Mouse (Mus musculus) adrenal gland, adult 8-10 months (tissue): ENCODE results near the gene Fcf1. TPM values are rescaled to one million over a fixed set of nuclear protein-coding genes. Genes with fewer than 3 reads are reported as not detected.

ENCODE experiments used
- DNase-seq: peaks from one replicate; pipeline ENCODE4 v3.0.0; 2022
- total RNA-seq, 4 experiments: library from RNA; stranded (reverse); gene quantifications; 2 replicates each; pipeline ENCODE4 v1.2.4; 2022

Gene Fcf1
- total RNA-seq, 4 experiments from 2014 or later = 74.7 to 101 (median 92.7) TPM

GRCm38 (mm10) chr12:84968831-84969655 lies 1.7 kb upstream of the Fcf1 start:
- DNase-seq = no peak

- no peak for DNase-seq
These were observed 855 bp upstream of the Fcf1 start for GRCm38 (mm10) chr12:84969656-84970427.

- DNase-seq = no peak
These were observed 8.7 kb downstream of the Fcf1 start for GRCm38 (mm10) chr12:84979264-84979862.

- DNase-seq = peak; percentile 28
These were observed 18.8 kb downstream of the Fcf1 start for GRCm38 (mm10) chr12:84989456-84989855.

DNA sequence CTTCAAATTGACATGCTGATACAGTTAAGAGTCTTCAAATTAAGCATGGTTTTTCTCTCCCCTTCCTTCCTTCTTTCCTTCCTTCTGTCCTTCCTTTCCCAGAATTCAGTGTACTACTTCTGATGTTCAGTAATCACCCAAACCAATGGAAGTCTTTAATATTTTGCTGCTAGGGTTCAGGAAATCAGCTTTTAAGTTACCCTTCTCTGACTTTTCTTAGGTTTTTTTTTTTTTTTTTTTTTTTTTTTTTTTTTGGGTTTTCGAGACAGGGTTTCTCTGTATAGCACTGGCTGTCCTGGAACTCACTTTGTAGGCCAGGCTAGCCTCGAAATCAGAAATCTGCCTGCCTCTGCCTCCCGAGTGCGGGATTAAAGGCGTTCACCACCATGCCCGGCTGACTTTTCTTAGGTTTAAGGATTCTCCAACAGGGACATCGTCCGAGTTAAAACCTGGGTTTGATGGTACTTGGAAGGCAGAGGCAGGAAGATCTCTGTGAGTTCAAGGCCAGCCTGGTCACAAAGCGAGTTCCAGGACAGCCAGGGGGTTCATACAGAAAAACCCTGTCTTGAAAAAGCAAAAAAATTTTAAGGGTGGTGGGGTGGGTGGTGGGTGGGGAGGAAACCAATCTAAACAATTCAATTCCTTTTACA lies 24.5 kb downstream of the Fcf1 start:
- DNase-seq = no peak

DNA sequence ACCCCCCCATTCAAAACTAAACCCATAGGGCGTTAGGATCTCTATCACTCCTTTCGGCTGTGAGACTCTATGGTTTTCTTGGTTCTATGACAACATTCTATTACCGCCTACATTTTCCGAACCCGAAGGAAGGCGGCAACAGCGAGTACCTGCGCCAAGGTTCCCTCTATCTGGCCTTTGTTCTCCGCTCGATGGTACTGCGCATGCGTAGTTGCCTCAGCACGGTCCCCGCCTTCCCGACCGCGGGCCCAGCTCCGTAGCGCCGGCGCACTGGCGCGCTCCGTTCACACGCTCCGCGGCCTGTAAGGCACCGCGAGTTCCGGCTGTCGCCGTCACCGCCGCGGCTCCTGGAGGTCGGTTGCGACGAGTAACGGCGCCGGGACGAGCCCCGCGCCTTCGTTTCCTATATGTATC lies 25.4 kb downstream of the Fcf1 start, which contains the start of gene Ylpm1:
Ylpm1 (plus strand) TSS at position 239 of the 414 bp plus-strand sequence.
- peak; percentile 97 for DNase-seq

- peak; percentile 28 for DNase-seq
These were observed 26.1 kb downstream of the Fcf1 start for GRCm38 (mm10) chr12:84996501-84997398.

- DNase-seq = no peak
These were observed 28.4 kb downstream of the Fcf1 start for GRCm38 (mm10) chr12:84999053-84999452.

DNA sequence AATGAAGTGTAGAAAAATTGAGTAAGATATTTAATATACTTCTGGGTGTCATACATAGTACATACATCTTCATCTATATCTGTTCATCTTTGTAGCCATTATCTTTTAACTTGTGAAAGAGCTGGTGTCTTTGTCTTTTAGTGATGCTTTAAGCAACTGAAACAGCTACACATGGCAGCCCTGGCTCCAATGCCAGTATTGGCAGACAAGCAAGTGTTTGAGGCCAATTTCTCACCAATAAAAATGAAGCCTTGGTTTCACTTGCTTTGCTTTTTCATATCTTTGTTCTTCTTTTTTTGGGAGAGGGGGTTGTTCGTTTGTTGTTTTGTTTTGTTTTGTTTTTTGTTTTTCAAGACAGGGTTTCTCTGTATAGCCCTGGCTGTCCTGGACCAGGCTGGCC lies 35.5 kb downstream of the Fcf1 start:
- no peak for DNase-seq

DNA sequence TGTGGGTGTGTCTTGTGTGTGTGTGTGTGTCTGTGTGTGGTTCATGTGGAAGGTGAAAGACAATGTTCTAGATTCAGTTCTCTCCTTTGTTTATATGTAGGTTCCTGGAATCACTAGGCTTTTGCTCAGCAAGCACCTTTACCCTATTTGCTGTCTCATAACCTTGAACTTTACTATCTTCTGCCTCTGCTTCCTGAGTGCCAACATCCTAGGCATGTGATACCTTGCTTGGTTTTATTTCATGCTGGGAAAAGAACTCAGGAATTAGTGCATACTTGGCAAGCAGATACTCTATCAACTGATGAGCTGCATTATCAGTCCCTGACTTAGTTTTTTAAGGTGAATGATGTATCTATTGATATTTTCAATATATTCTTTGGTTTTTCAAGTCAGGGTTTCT lies 36.3 kb downstream of the Fcf1 start:
- no peak for DNase-seq

DNA sequence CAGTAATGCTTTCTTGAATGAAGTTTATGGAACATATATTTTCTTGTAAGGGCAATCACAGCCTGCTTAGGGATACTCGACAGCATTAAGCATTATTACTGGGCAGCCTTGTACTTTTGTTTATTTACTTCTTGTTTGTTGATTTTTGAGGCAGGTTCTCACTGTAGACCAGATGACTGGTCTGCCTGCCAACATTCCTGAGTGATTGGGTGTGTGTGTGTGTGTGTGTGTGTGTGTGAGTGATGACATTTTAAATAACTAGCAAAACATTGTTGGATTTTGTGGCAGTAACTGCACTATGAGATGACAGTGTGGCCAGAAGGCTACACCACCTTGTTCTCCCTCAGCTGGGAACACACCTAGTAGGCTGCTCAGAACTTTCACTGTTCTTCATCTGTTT lies 39.1 kb downstream of the Fcf1 start:
- no peak for DNase-seq

DNA sequence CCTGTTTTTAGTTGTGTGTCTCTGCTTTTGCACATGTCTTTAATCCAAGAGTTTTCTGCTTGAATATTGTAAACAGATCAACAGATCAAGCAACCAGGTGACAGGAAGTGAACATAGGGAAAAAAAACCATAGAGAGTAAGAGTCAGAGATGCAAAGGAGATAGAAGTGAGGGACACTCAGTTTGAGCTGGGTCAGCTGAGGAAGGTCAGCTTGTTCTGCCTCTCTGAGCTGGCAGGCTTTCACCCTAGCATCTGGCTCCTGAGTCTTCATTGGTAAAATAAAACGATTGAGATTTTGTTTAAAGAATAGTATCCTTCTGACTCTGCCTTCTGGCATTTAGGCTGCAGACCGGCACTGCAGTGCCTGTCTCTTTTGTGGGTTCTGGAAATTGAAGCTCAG lies 39.8 kb downstream of the Fcf1 start:
- DNase-seq = no peak

- DNase-seq = no peak
These were observed 41.5 kb downstream of the Fcf1 start for GRCm38 (mm10) chr12:85012185-85012584.

DNA sequence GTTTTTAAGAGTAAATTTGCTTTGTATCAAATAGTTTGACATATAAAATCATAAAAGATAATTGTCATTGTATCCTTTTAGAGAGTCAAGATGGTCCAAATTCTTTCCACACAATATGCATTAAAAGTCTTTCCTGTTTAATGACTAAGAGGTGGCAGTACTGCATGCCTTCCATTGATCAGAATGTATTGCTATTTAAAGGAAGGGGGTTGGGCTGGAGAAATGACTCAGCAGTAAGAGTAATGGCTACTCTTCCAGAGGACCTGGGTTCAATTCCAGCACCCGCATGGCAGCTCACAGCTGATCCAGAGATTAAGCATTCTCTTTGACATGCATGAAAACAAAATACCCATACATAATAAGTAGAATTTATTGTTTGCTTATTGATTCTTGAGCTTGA lies 51.4 kb downstream of the Fcf1 start:
- DNase-seq = no peak

GRCm38 (mm10) chr12:85032710-85033109 lies 62.0 kb downstream of the Fcf1 start:
- DNase-seq = no peak

Other genes starting within 250 kb of the Fcf1 start
- gene Npc2, start 197.7 kb upstream of the Fcf1 start, total RNA-seq = 100 to 1,000 TPM in 1 of 4 experiments, 10 to 100 TPM in 3; 79.8 to 105 (median 86.2) TPM
- gene Isca2, start 197.6 kb upstream of the Fcf1 start, total RNA-seq = 10 to 100 TPM; 53.6 to 69.2 (median 65.4) TPM
- gene Ltbp2, start 94.4 kb upstream of the Fcf1 start, total RNA-seq = 1 to 10 TPM; 1.6 to 7.3 (median 5.3) TPM
- gene Arel1, start within 50 bp of the Fcf1 start, total RNA-seq = 10 to 100 TPM; 37.9 to 47.3 (median 42.6) TPM
- gene Ylpm1, start 25.4 kb downstream of the Fcf1 start, total RNA-seq = 10 to 100 TPM; 49.2 to 81.8 (median 54.0) TPM
- 1 to 10 TPM; 3.0 to 7.9 (median 6.0) TPM for gene Prox2, start 139.9 kb downstream of the Fcf1 start, total RNA-seq
- 100 to 1,000 TPM; 226 to 318 (median 254) TPM for gene Dlst, start 139.9 kb downstream of the Fcf1 start, total RNA-seq
- gene Rps6kl1, start 180.4 kb downstream of the Fcf1 start, total RNA-seq = 1 to 10 TPM; 1.0 to 2.3 (median 1.8) TPM
- gene Pgf, start 206.9 kb downstream of the Fcf1 start, total RNA-seq = 1 to 10 TPM; 2.4 to 5.9 (median 4.5) TPM
- gene Eif2b2, start 248.6 kb downstream of the Fcf1 start, total RNA-seq = 100 to 1,000 TPM in 3 of 4 experiments, 10 to 100 TPM in 1; 91.5 to 111 (median 106) TPM